Mouse (Mus musculus) T-helper 1 cell (primary cell): Measurements from ENCODE around the gene Igf2bp2.

ENCODE experiments used
- in situ Hi-C: fragments of 300-600 bp; cut with MboI, MseI; formaldehyde crosslinking; loops from one replicate; pipeline ENCODE4 v1.15.1; 2025; ENCODE audit warnings: high pct_unique_total_duplicates

The Igf2bp2 gene

GRCm38 (mm10) chr16:22043830-22044229, 119.3 kb downstream of the Igf2bp2 start:
- in situ Hi-C loops = no loop called here

GRCm38 (mm10) chr16:22039978-22040377, 123.1 kb downstream of the Igf2bp2 start:
- in situ Hi-C loops = no loop called here

- in situ Hi-C loops = no loop called here
Measured at GRCm38 (mm10) chr16:22038554-22038953, 124.5 kb downstream of the Igf2bp2 start.

GRCm38 (mm10) chr16:22027474-22027873, 135.6 kb downstream of the Igf2bp2 start:
- in situ Hi-C loops = no loop called here

GRCm38 (mm10) chr16:22022122-22022521, 141.0 kb downstream of the Igf2bp2 start:
- in situ Hi-C loops = no loop called here

- in situ Hi-C loops = loop anchor here (10.0 kb wide), 1 partner anchor 239 kb away; no protein-coding TSS in a partner anchor
Measured at GRCm38 (mm10) chr16:22015569-22015968, 147.5 kb downstream of the Igf2bp2 start.

GRCm38 (mm10) chr16:22009596-22009995, 153.5 kb downstream of the Igf2bp2 start:
- in situ Hi-C loops = loop anchor here (10.0 kb wide), 1 partner anchor 165 kb away; no protein-coding TSS in a partner anchor

GRCm38 (mm10) chr16:22009099-22009584, 154.0 kb downstream of the Igf2bp2 start, which contains the start of gene Senp2:
TSS of gene Senp2 (plus strand) at chr16:22009484.
- in situ Hi-C loops = loop anchor here (10.0 kb wide), 1 partner anchor 164 kb away; no protein-coding TSS in a partner anchor
